Mouse (Mus musculus) forebrain, embryonic 16.5 days (tissue): ENCODE data around the gene Gga3. TPM values are rescaled to one million over a fixed set of nuclear protein-coding genes. Genes with fewer than 3 reads are reported as not detected.
A peak's percentile ranks its signal among the peaks of the same experiment; 100 is the strongest.
"Not testable (repeated sequence)": the region's sequence is repeated elsewhere in the genome, so short reads cannot be mapped to it uniquely, and the experiment has no call there.

Experiments
- ATAC-seq: fragments of 200-750 bp; cut with Nextera tagmentation; 2 replicates; pipeline ENCODE4 v1.8.0; 2017; ENCODE audit warnings: mild to moderate bottlenecking, moderate library complexity
- H3K27ac ChIP-seq: fragments of 300-500 bp; sonication (generic); 2 replicates; pipeline ENCODE4 v1.5.1; 2014; ENCODE audit warnings: low read length, control low read depth
- H3K27me3 ChIP-seq: fragments of 300-500 bp; sonication (generic); replicated peaks from 2 replicates; pipeline ENCODE4 v1.6.1; 2014; ENCODE audit warnings: low read length; ENCODE audit not compliant: control insufficient read depth, insufficient read depth
- H3K36me3 ChIP-seq: fragments of 300-500 bp; sonication (generic); 2 replicates; pipeline ENCODE4 v1.6.1; 2014; ENCODE audit not compliant: control insufficient read depth, insufficient read depth
- H3K4me1 ChIP-seq: fragments of 300-500 bp; sonication (generic); replicated peaks from 2 replicates; pipeline ENCODE4 v1.6.1; 2014; ENCODE audit warnings: low read length; ENCODE audit not compliant: control insufficient read depth, insufficient read depth
- H3K4me2 ChIP-seq: fragments of 300-500 bp; sonication (generic); 2 replicates; pipeline ENCODE4 v1.6.1; 2014; ENCODE audit warnings: mild to moderate bottlenecking, low read length, control low read depth
- H3K4me3 ChIP-seq: fragments of 300-500 bp; sonication (generic); replicated peaks from 2 replicates; pipeline ENCODE4 v1.5.1; 2014; ENCODE audit warnings: mild to moderate bottlenecking, low read length, control low read depth
- H3K9ac ChIP-seq: fragments of 300-500 bp; sonication (generic); replicated peaks from 2 replicates; pipeline ENCODE4 v1.6.1; 2014; ENCODE audit warnings: low read depth, low read length, control low read depth
- H3K9me3 ChIP-seq: fragments of 300-500 bp; sonication (generic); 2 replicates; pipeline ENCODE4 v1.6.1; 2016; ENCODE audit warnings: low read length; ENCODE audit not compliant: control insufficient read depth
- WGBS: fragments of 180-500 bp; shearing (Covaris S2); extraction: QIAGEN DNeasy Blood & Tissue Kit; methylation state at CpG from one replicate; pipeline ENCODE4 v1.1.7; 2014; 5-methylcytosine and 5-hydroxymethylcytosine counted together
- polyA plus RNA-seq: library from polyadenylated mRNA; unstranded; fragments of >200 nt; fragmentation: Nextera tagmentation; extraction: Ambion mirVana; gene quantifications from 2 replicates; pipeline ENCODE4 v1.2.1, GENCODE M21; 2015

Gga3 gene
- polyA plus RNA-seq = 32.5 and 37.4 TPM in 2 replicates

GRCm38 (mm10) chr11:115603476-115604303, at the start of gene Gga3, which contains the start of gene Mrps7:
Gene Gga3, minus strand, starts transcription at chr11:115604051.
Gene Mrps7, plus strand, starts transcription at chr11:115603925.
- under 1% methylated on average over 73 of the region's 93 CpGs for WGBS
- Histone ChIP-seq H3K9me3 (no peaks in the 10 kb centered on the region), H3K9ac (peak within 1 kb of the TSS; percentile 97), H3K4me1 (peaks cover 21% of the 10 kb centered on the region), H3K4me3 (peak within 1 kb of the TSS; percentile 96), H3K4me2 (peak within 1 kb of the TSS; percentile 91), H3K27ac (peak within 1 kb of the TSS; percentile 93), H3K36me3 (peaks cover 17% of the 10 kb centered on the region), H3K27me3 (no peaks in the 10 kb centered on the region)
- ATAC-seq = peak; percentile 97

GRCm38 (mm10) chr11:115653194-115653593, 49.3 kb upstream of the Gga3 start:
- Histone ChIP-seq H3K9ac (no peak overlapping the region), H3K27me3 (no peaks in the 10 kb centered on the region), H3K4me1 (peaks cover 13% of the 10 kb centered on the region), H3K4me2 (no peak overlapping the region), H3K27ac (peak overlapping the region; percentile 26), H3K4me3 (no peak overlapping the region), H3K36me3 (peaks cover 3% of the 10 kb centered on the region; the same call in 1 of the 2 replicates), H3K9me3 (no peaks in the 10 kb centered on the region)
- WGBS = 84% methylated on average over 3 of the region's 3 CpGs
- peak; percentile 23; the same call in 1 of the 2 replicates for ATAC-seq

DNA sequence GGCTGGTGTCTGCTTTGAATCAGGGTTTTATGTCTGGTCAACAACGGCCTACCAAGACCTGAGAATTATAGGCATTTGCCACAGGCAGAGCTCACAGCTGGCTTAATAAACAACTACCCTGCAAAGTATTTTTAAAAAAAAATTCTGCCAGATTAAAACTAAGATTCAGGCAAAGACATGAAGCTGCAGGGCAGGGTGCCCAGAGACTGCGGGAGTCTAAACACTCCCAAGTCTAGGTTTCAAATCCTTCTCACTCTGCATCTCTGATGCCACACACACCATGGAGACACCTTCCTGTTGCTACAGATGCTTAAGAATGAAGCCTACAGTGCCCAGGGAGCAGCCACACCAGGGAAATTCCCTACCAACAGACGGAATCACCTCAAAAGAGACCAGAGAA, 47.8 kb upstream of the Gga3 start:
- Histone ChIP-seq H3K9ac (no peak overlapping the region), H3K4me3 (no peak overlapping the region), H3K27me3 (no peaks in the 10 kb centered on the region), H3K27ac (peak overlapping the region; percentile 27; the same call in 1 of the 2 replicates), H3K4me2 (no peak overlapping the region), H3K9me3 (no peaks in the 10 kb centered on the region), H3K36me3 (peaks cover 6% of the 10 kb centered on the region; the same call in 1 of the 2 replicates), H3K4me1 (peaks cover 13% of the 10 kb centered on the region)
- ATAC-seq = no peak
- 84% methylated on average over 3 of the region's 3 CpGs for WGBS

DNA sequence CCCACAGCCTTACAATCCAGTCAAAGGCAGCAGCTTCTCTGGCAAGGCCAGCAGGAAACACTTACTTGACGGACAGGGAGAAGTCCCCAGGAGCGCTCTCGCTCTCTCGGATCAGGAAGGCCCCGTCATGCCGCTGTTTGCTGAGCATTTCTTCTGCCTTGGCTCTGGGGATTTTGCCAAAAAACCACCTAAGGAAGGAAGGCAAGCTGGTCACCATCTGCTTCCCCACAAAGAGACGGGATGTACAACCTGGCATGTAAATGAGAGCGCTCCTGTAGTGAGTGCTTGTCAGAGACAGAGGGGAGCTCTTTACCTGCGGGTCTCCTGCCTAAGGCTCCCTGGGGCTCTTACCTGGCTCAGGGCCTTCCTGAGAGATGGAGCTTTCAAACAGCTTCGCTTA, 45.9 kb upstream of the Gga3 start:
- no peak overlapping the region for H3K4me2 ChIP-seq
- no peak overlapping the region for H3K9ac ChIP-seq
- H3K9me3 ChIP-seq = no peaks in the 10 kb centered on the region
- ATAC-seq = peak; percentile 18; the same call in 1 of the 2 replicates
- peaks cover 13% of the 10 kb centered on the region for H3K4me1 ChIP-seq
- no peak overlapping the region for H3K4me3 ChIP-seq
- peak overlapping the region; percentile 71 for H3K27ac ChIP-seq
- 40% methylated on average over 10 of the region's 10 CpGs for WGBS
- no peaks in the 10 kb centered on the region for H3K27me3 ChIP-seq
- peaks cover 8% of the 10 kb centered on the region; the same call in 1 of the 2 replicates for H3K36me3 ChIP-seq

GRCm38 (mm10) chr11:115647459-115647858, 43.6 kb upstream of the Gga3 start:
- H3K4me3 ChIP-seq = no peak overlapping the region
- no peak overlapping the region for H3K27ac ChIP-seq
- no peak overlapping the region for H3K4me2 ChIP-seq
- no peak for ATAC-seq
- 34% methylated on average over 6 of the region's 6 CpGs for WGBS
- peaks cover 7% of the 10 kb centered on the region; the same call in 1 of the 2 replicates for H3K36me3 ChIP-seq
- H3K9ac ChIP-seq = no peak overlapping the region
- H3K9me3 ChIP-seq = no peaks in the 10 kb centered on the region
- peaks cover 9% of the 10 kb centered on the region for H3K4me1 ChIP-seq
- H3K27me3 ChIP-seq = no peaks in the 10 kb centered on the region

DNA sequence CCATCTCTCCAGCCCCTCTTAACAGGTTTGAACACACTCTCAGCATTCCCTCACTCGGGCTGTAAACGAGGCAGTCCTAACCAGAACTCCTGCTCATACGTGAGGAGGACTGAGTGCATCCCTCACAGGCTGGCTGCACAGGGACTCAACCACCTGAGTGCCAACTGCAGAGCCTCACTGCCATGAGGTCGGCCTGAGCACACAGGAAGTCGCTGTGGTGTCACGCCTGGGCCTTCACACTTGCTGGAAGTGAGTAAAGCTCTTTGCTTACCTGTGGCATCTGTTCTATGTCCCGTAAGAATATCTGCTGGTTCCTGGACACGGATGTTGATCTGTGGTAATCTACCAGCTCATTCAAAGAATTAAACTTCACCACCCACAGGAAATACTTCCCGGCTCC, 42.6 kb upstream of the Gga3 start:
- peaks cover 9% of the 10 kb centered on the region for H3K4me1 ChIP-seq
- H3K9me3 ChIP-seq = no peaks in the 10 kb centered on the region
- no peak for ATAC-seq
- no peak overlapping the region for H3K9ac ChIP-seq
- peaks cover 7% of the 10 kb centered on the region; the same call in 1 of the 2 replicates for H3K36me3 ChIP-seq
- 97% methylated on average over 9 of the region's 9 CpGs for WGBS
- no peak overlapping the region for H3K27ac ChIP-seq
- no peak overlapping the region for H3K4me3 ChIP-seq
- no peak overlapping the region for H3K4me2 ChIP-seq
- no peaks in the 10 kb centered on the region for H3K27me3 ChIP-seq

DNA sequence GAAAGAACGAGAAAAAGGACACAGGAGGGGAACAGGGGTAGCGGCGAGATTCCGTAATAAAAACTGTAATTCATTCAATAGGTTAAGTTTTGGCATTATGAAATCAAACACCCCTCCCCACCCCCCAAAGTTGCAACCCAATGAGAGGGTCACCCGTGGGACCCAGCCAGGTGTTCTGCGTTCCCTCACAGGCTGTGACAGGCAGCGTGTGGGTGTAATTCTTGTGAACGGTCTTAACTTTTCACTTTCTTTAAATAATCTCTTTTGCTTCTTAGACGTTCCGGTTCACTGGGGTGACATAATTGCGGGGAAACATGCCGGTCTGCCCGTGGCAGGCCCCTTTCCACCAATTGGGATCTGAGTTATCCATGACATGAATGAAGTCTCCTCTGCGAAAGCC, 41.6 kb upstream of the Gga3 start:
- H3K4me2 ChIP-seq, H3K9ac ChIP-seq, H3K27me3 ChIP-seq, ATAC-seq, H3K36me3 ChIP-seq, H3K9me3 ChIP-seq, H3K4me3 ChIP-seq, H3K27ac ChIP-seq, H3K4me1 ChIP-seq: not testable (repeated sequence)
- 90% methylated on average over 14 of the region's 14 CpGs for WGBS

DNA sequence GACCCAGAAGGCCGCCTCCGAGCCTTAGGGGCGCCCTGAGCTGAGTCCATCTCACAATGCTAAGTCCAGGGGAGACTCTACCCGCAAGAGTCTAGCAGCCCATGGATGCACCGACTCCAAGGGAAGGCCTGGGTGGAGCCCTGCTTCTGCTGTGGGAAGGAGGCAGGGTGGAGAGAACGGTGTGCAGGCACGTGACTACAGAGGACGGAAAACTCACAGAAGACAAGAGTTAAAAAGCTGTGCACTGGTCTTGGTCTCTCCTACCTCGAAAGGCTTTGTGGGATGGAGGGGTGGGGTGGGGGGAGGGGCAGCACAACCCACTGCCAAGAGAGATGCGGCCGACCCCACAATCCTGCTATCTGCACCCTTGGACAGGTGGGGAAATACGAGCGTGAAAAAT, 40.5 kb upstream of the Gga3 start:
- no peak overlapping the region for H3K4me3 ChIP-seq
- peaks cover 7% of the 10 kb centered on the region; the same call in 1 of the 2 replicates for H3K36me3 ChIP-seq
- H3K27ac ChIP-seq = no peak overlapping the region
- H3K9ac ChIP-seq = no peak overlapping the region
- H3K9me3 ChIP-seq = no peaks in the 10 kb centered on the region
- 0 out of 2 replicates have a peak, but pooled peaks cover under 1% of the 10 kb centered on the region for H3K4me1 ChIP-seq
- WGBS = 93% methylated on average over 13 of the region's 13 CpGs
- no peak overlapping the region for H3K4me2 ChIP-seq
- no peaks in the 10 kb centered on the region for H3K27me3 ChIP-seq
- ATAC-seq = no peak

DNA sequence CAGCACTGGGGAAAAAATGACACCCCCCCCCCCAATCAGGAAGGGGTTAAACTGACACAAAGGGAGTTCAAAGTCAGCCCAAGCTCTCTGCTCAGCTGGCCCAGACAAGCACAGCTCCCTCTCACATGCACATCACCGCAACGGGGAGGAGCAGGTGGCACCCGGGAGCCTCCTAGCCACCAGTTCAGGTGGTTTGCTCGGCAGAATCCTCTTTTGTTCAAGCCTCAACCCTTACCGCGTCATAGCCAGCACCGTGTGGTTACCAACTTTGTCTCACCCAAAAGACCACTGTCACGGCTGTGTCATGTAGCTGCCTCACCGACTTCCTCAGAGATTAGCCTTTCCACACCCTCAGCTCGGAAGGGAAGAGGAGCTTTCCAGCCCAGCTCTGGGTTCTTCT, 39.4 kb upstream of the Gga3 start:
- Histone ChIP-seq H3K4me2 (no peak overlapping the region), H3K4me3 (no peak overlapping the region), H3K27ac (no peak overlapping the region), H3K4me1 (no peaks in the 10 kb centered on the region), H3K27me3 (no peaks in the 10 kb centered on the region), H3K9ac (no peak overlapping the region), H3K9me3 (no peaks in the 10 kb centered on the region), H3K36me3 (peaks cover 7% of the 10 kb centered on the region; the same call in 1 of the 2 replicates)
- 68% methylated on average over 10 of the region's 10 CpGs for WGBS
- no peak for ATAC-seq
